Mouse (Mus musculus): ENCODE measurements around the gene Vps26b.

The Vps26b gene

GRCm38 (mm10) chr9:26993118-26993517 is 36.7 kb downstream of the Vps26b start:
- DNase-seq, result peak; percentile 17

DNA sequence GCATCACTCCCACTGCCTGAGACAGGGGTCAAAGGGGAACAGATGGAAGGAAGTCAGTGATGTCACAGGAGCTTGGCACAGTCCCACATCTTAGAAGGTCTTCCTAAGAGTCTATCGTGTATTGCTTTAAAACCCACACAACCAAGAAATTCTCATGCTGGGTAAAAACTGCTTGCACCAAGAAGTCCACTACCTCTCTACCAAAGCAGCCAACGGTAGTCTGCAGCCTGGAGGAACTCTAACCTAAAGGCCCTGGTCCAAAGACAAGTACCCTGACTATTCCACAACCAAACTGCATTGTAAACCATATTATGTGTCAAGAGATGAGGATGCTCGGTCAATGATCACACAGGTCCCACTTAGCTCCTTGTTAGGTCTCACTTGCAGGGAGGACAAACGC is 39.7 kb downstream of the Vps26b start:
- DNase-seq, result no peak

- no peak for DNase-seq
Measured at GRCm38 (mm10) chr9:26985668-26986277, 44.1 kb downstream of the Vps26b start.

DNA sequence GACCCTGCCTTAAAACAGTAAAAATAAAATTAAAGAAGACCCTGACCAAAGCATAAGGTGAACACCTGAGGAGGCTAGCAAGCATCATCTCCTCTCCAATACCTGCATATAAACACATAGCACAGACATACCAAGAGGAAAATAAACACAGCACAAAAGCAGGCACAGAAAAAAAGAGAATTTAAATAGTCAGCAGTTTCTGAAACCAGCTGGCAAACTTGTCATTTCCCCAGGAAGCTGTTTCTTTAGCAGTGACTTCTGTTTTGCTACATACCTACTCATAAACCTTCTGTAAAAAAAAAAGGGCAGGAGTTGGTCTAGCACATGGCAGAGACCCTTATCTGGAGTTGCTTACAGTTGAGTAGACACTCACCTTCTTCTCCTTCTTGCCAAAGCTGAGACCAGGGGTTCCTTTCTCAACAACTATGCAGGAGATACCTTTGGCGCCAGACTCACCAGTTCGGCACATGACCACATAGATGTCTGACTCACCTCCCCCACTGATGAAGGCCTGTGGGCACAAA is 44.7 kb downstream of the Vps26b start:
- DNase-seq, result no peak

- DNase-seq, result peak; percentile 52
Measured at GRCm38 (mm10) chr9:26978776-26979175, 51.1 kb downstream of the Vps26b start.

DNA sequence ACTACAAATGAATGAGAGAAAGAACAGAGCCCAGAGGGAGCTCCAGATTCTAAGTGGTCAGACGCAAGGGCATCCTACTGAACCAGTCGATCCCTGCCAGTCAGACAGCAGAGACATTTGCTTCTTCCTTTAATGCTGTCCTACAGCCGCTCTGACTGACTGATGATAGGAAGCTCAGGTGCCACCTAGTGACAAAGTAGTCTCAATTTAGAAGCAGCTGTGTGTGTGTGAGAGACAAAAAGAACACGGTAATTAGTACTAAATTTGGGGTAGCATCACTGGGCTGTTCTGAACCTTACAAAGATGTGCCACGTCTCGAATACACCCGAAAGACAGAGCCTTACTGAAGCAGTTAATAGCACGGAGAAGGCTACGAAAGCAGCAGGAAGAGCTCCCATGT is 52.1 kb downstream of the Vps26b start:
- no peak for DNase-seq
